In genomic region chr1:78536310-78537164, GRCm38 (mm10) we compare ENCODE assay signal across 8 mouse cellular contexts. TPM values are rescaled to one million over a fixed set of nuclear protein-coding genes. Genes with fewer than 3 reads are reported as not detected.
DNase-seq lines count a peak whose midpoint lies in the region; ATAC-seq and TF ChIP-seq lines count a peak whose summit lies in the region.

No protein-coding gene starts in this region.

- peak; percentile 82 for TF ChIP-seq CTCF in gastrocnemius, adult 2 months (IDR thresholded peaks at IDR 0.05)
- peak; percentile 82 for TF ChIP-seq CTCF in hindbrain, postnatal 0 days (IDR thresholded peaks at IDR 0.05; ENCODE audit: low read depth)

- peak; percentile 90 for DNase-seq in NIH3T3 (ENCODE audit: low read depth)
- DNase-seq in cerebellum, adult 9-11 months = peak; percentile 78
- DNase-seq in gastrocnemius, adult 2 months = peak; percentile 85
- peak; percentile 86 for DNase-seq in hindbrain, postnatal 0 days (ENCODE audit: low spot score)
- DNase-seq in left cerebral cortex, adult 8-10 months (ENCODE audit: low spot score in 2 of 2) = peak; percentile 64 to 70
- DNase-seq in right cerebral cortex, postnatal 10 days (ENCODE audit: low spot score in 2 of 2) = peak; percentile 81 to 90
- DNase-seq in urinary bladder, postnatal 14 days (ENCODE audit: low spot score) = peak; percentile 82

- H3K4me2 ChIP-seq in hindbrain, postnatal 0 days (ENCODE audit: low read depth, low read length) = peak overlapping the region; percentile 80

- intact Hi-C loops in gastrocnemius, adult 2 months (cut with DNase I) = loop anchor here (1.0 to 5.0 kb wide), 2 partner anchors 121 to 151 kb away; partner anchors contain the start of gene Acsl3

- no peaks in the 10 kb centered on the region for H3K9me3 ChIP-seq in hindbrain, postnatal 0 days (ENCODE audit: low read length)

- no peaks in the 10 kb centered on the region for H3K27me3 ChIP-seq in hindbrain, postnatal 0 days (ENCODE audit: insufficient read depth, low read length)

- H3K27ac ChIP-seq in gastrocnemius, adult 2 months = peak overlapping the region; percentile 77
- no peak overlapping the region for H3K27ac ChIP-seq in hindbrain, postnatal 0 days

- H3K9ac ChIP-seq in hindbrain, postnatal 0 days (replicated peaks; ENCODE audit: low read length) = no peak overlapping the region

- peak; percentile 46; the same call in 1 of the 2 replicates for ATAC-seq in hindbrain, postnatal 0 days
- peak; percentile 60 for ATAC-seq in megakaryocyte, adult 5-6 weeks (ENCODE audit: poor library complexity, severe bottlenecking)

- no peaks in the 10 kb centered on the region for H3K36me3 ChIP-seq in hindbrain, postnatal 0 days (ENCODE audit: insufficient read depth, low read length)

- H3K4me3 ChIP-seq in gastrocnemius, adult 2 months = peak overlapping the region; percentile 77
- peak overlapping the region; percentile 38 for H3K4me3 ChIP-seq in hindbrain, postnatal 0 days (ENCODE audit: low read length)

- 30% methylated on average over 19 of the region's 19 CpGs for WGBS in hindbrain, postnatal 0 days

- no peaks in the 10 kb centered on the region; the same call in 1 of the 2 replicates for H3K4me1 ChIP-seq in hindbrain, postnatal 0 days (ENCODE audit: insufficient read depth, low read length)

RNA-seq across cellular contexts. Expression of gene BC035947, which starts 24.6 kb away (rescaled TPM):
- total RNA-seq in gastrocnemius, adult 2 months (2021) = not detected
- total RNA-seq in hindbrain, postnatal 0 days (2014; rRNA removed) = 0.89 and 1.7 TPM in 2 replicates
- 0.79 and 0.89 TPM in 2 replicates for polyA plus RNA-seq in hindbrain, postnatal 0 days (2015; fragmentation: Nextera tagmentation; extraction: Ambion mirVana)
- total RNA-seq in left cerebral cortex, adult 8-10 months (2022) = 1 to 10 TPM; 1.1 to 1.8 (median 1.3) TPM
- total RNA-seq in megakaryocyte, adult 5-6 weeks (2015) = not detected in 2 replicates
- not detected in 2 replicates for total RNA-seq in megakaryocyte, adult 5-6 weeks (2017)

RNA-seq across cellular contexts. Expression of gene Mogat1, which starts 25.7 kb away (rescaled TPM):
- not detected for total RNA-seq in gastrocnemius, adult 2 months (2021)
- total RNA-seq in hindbrain, postnatal 0 days (2014; rRNA removed) = not detected in 2 replicates
- 0.49 and 0.91 TPM in 2 replicates for polyA plus RNA-seq in hindbrain, postnatal 0 days (2015; fragmentation: Nextera tagmentation; extraction: Ambion mirVana)
- not detected for total RNA-seq in left cerebral cortex, adult 8-10 months (2022)
- not detected in 2 replicates for total RNA-seq in megakaryocyte, adult 5-6 weeks (2015)
- 0.69 TPM in 1 of 2 replicates, not detected in the other for total RNA-seq in megakaryocyte, adult 5-6 weeks (2017)

RNA-seq across cellular contexts. Expression of gene Farsb, which starts 47.8 kb away (rescaled TPM):
- 10 to 100 TPM; 58.4 to 62.8 TPM for total RNA-seq in gastrocnemius, adult 2 months (2021)
- 72.8 and 75.5 TPM in 2 replicates for total RNA-seq in hindbrain, postnatal 0 days (2014; rRNA removed)
- 123 and 129 TPM in 2 replicates for polyA plus RNA-seq in hindbrain, postnatal 0 days (2015; fragmentation: Nextera tagmentation; extraction: Ambion mirVana)
- total RNA-seq in left cerebral cortex, adult 8-10 months (2022) = 10 to 100 TPM; 58.2 to 64.4 (median 60.6) TPM
- 46.4 and 53.8 TPM in 2 replicates for total RNA-seq in megakaryocyte, adult 5-6 weeks (2015)
- total RNA-seq in megakaryocyte, adult 5-6 weeks (2017) = 27.6 and 29.6 TPM in 2 replicates
